Mouse (Mus musculus) CH12.LX (cell line): ENCODE results near the gene Phyh. TPM values are rescaled to one million over a fixed set of nuclear protein-coding genes. Genes with fewer than 3 reads are reported as not detected.
"Not testable (repeated sequence)": the region's sequence is repeated elsewhere in the genome, so short reads cannot be mapped to it uniquely, and the experiment has no call there.

Experiments
- DNase-seq: peaks from one replicate; pipeline ENCODE4 v3.0.0-alpha.2; 2013; ENCODE audit errors: extremely low read depth
- H3K27ac ChIP-seq: 2 replicates; pipeline ENCODE4 v1.5.1; 2012; ENCODE audit warnings: low read depth, mild to moderate bottlenecking, control low read depth, moderate library complexity; ENCODE audit not compliant: insufficient read depth
- H3K27me3 ChIP-seq: replicated peaks from 2 replicates; pipeline ENCODE3; 2012; ENCODE audit warnings: inconsistent platforms
- H3K36me3 ChIP-seq, 2 experiments: replicated peaks in 1 of 2; 2 replicates each; pipeline versions ENCODE3 to v1.6.1; 2012; ENCODE audit warnings: inconsistent platforms in 1 of 2, low read length in 1 of 2, mild to moderate bottlenecking in 1 of 2, mixed read lengths in 1 of 2, moderate library complexity in 1 of 2; ENCODE audit not compliant: control insufficient read depth in 1 of 2, insufficient read depth in 1 of 2
- H3K4me1 ChIP-seq, 2 experiments: 2 replicates each; pipeline ENCODE4 v1.6.1; 2012; ENCODE audit warnings: inconsistent platforms in 1 of 2, moderate library complexity in 1 of 2; ENCODE audit not compliant: insufficient read depth in 2 of 2, control insufficient read depth in 1 of 2
- H3K4me2 ChIP-seq: 2 replicates; pipeline ENCODE4 v1.6.1; 2012; ENCODE audit warnings: low read depth, mild to moderate bottlenecking, control low read depth; ENCODE audit not compliant: poor library complexity, insufficient read depth, severe bottlenecking
- H3K4me3 ChIP-seq, 3 experiments: fragments of 150-350 bp in 1 of 3; sonication (generic) in 1 of 3; replicated peaks in 1 of 3; 2 replicates each; pipeline versions ENCODE3 to v1.5.1; 2011 to 2012; ENCODE audit warnings: low read depth in 2 of 3, low read length in 2 of 3, mild to moderate bottlenecking in 2 of 3, moderate library complexity in 2 of 3, control low read depth in 1 of 3, improper control_type of control experiment in 1 of 3, inconsistent platforms in 1 of 3, mixed read lengths in 1 of 3; ENCODE audit not compliant: poor library complexity in 1 of 3
- H3K79me2 ChIP-seq: replicated peaks from 2 replicates; pipeline ENCODE4 v1.6.1; 2012; ENCODE audit warnings: mild to moderate bottlenecking, moderate library complexity; ENCODE audit not compliant: control insufficient read depth, poor library complexity, insufficient read depth, severe bottlenecking; ENCODE audit errors: extremely low read depth
- H3K9ac ChIP-seq: 2 replicates; pipeline ENCODE4 v1.6.1; 2012; ENCODE audit warnings: low read depth, mild to moderate bottlenecking, control low read depth, moderate library complexity; ENCODE audit not compliant: insufficient read depth
- H3K9me3 ChIP-seq: replicated peaks from 2 replicates; pipeline ENCODE3; 2012; ENCODE audit warnings: low read length, inconsistent platforms, mixed read lengths
- BHLHE40 ChIP-seq: IDR thresholded peaks from 2 replicates; pipeline ENCODE4 v1.6.1; 2011; ENCODE audit warnings: mild to moderate bottlenecking, low read depth, low read length, improper control_type of control experiment
- GABPA ChIP-seq: IDR thresholded peaks from 2 replicates; pipeline ENCODE4 v1.6.1; 2012; ENCODE audit warnings: low read depth, low read length, improper control_type of control experiment, inconsistent platforms; ENCODE audit not compliant: insufficient replicate concordance
- HCFC1 ChIP-seq: IDR thresholded peaks from 2 replicates; pipeline ENCODE4 v1.6.1; 2012; ENCODE audit warnings: low read depth, mild to moderate bottlenecking, inconsistent platforms, low read length, improper control_type of control experiment
- KAT2A ChIP-seq: IDR thresholded peaks from 2 replicates; pipeline ENCODE4 v1.6.1; 2012; ENCODE audit warnings: low read length, improper control_type of control experiment, inconsistent platforms; ENCODE audit not compliant: insufficient replicate concordance
- POLR2AphosphoS2 ChIP-seq: IDR thresholded peaks from 2 replicates; pipeline ENCODE4 v1.6.1; 2011; ENCODE audit warnings: low read depth, low read length, improper control_type of control experiment
- TCF12 ChIP-seq: IDR thresholded peaks from 2 replicates; pipeline ENCODE4 v1.6.1; 2014; ENCODE audit warnings: low read depth, mild to moderate bottlenecking, inconsistent platforms, low read length, improper control_type of control experiment
- ZMIZ1 ChIP-seq: IDR thresholded peaks from 2 replicates; pipeline ENCODE4 v1.6.1; 2012; ENCODE audit warnings: low read depth, mild to moderate bottlenecking, inconsistent platforms, low read length, improper control_type of control experiment
- dilution Hi-C: fragments of 300-500 bp; cut with MboI; formaldehyde crosslinking; loops from 2 replicates; pipeline ENCODE4 v1.14.3; 2020; ENCODE audit warnings: low sequenced_read_pairs; ENCODE audit not compliant: extremely low pct_unique_long_range_greater_than_20kb, extremely low pct_ligation_motif_present
- in situ Hi-C: fragments of 300-500 bp; cut with MboI; formaldehyde crosslinking; loops from 3 replicates; pipeline ENCODE4 v1.14.3; 2019; ENCODE audit warnings: low sequenced_read_pairs, low pct_ligation_motif_present, low pct_unique_long_range_greater_than_20kb, mixed read lengths
- polyA plus RNA-seq: library from polyadenylated mRNA; unstranded; fragments of >175 nt; gene quantifications from 2 replicates; pipeline ENCODE4 v1.2.1, GENCODE M21; 2012; ENCODE audit warnings: low read depth; ENCODE audit not compliant: insufficient read length
- total RNA-seq, 2 experiments: library from RNA; depleted of rRNA; stranded (reverse); fragments of 300-350 nt in 1 of 2; fragments of >200 nt in 1 of 2; gene quantifications; 2 replicates each; pipeline ENCODE4 v1.2.3; 2012 to 2014

Phyh gene
- total and polyA plus RNA-seq, 3 experiments = 12.5 to 24.2 (median 17.2) TPM

DNA sequence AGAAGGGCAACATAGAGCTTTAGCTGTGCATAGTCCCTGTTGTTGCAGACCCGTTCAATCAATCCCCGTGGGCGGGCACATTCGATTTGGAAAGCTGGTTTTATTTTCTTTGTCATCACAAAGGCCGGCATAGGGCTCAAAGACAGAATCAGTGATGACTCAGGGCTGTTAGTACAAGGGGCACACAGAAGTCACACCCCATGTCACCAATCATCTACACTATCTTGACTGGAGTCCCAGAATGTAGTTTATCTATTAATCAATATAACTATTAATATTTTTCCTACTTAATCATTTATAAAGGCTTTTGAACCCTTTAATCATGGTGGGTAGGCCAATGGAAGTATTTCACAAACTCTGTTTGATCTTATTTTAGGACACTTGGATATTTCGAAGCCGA, 19.1 kb downstream of the Phyh start:
- Histone ChIP-seq H3K4me1 (no peaks in the 10 kb centered on the region), H3K9me3 (no peaks in the 10 kb centered on the region), H3K4me3 (no peak overlapping the region), H3K27me3 (no peaks in the 10 kb centered on the region), H3K9ac (no peak overlapping the region), H3K27ac (no peak overlapping the region), H3K79me2 (no peaks in the 10 kb centered on the region), H3K4me2 (no peak overlapping the region), H3K36me3 (peaks cover 0 to 41% of the 10 kb centered on the region in 2 experiments)
- no peak for TF ChIP-seq ZMIZ1
- in situ Hi-C loops = no loop called here
- DNase-seq = no peak
- dilution Hi-C loops = no loop called here

DNA sequence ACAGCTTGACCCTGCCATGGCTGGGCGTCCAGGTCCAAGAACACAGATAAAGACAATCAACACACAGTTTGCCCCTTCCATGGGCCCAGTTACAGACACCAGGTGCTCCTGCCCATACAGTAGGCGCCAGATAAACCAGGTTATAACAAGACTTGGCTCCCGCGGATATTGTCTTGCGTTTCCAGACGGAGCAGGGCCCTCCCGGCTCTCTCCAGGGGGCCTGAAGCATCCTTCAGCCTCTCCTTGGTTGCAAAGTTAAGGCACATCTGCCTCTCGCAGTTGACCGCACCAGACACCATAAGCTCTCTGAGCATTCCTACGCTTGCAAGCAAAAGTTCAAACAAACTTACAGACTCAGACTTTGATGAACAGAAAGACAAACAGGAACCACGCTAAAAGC, 22.0 kb downstream of the Phyh start:
- in situ Hi-C loops (no loop called here), dilution Hi-C loops (no loop called here)
- H3K27ac ChIP-seq = no peak overlapping the region
- H3K4me2 ChIP-seq = no peak overlapping the region
- H3K79me2 ChIP-seq = no peaks in the 10 kb centered on the region
- H3K4me3 ChIP-seq = no peak overlapping the region
- no peak for TF ChIP-seq KAT2A
- TF ChIP-seq GABPA = no peak
- TF ChIP-seq POLR2AphosphoS2 = no peak
- H3K36me3 ChIP-seq = peaks cover 0 to 25% of the 10 kb centered on the region in 2 experiments
- no peaks in the 10 kb centered on the region for H3K27me3 ChIP-seq
- no peaks in the 10 kb centered on the region for H3K4me1 ChIP-seq
- peaks cover 9% of the 10 kb centered on the region for H3K9me3 ChIP-seq
- DNase-seq = no peak
- no peak overlapping the region for H3K9ac ChIP-seq

GRCm38 (mm10) chr2:4949691-4950090, 30.9 kb downstream of the Phyh start:
- H3K9ac ChIP-seq, dilution Hi-C loops, H3K4me1 ChIP-seq, H3K27me3 ChIP-seq, DNase-seq, H3K4me2 ChIP-seq, H3K79me2 ChIP-seq, H3K36me3 ChIP-seq, in situ Hi-C loops, H3K27ac ChIP-seq, H3K4me3 ChIP-seq: not testable (repeated sequence)
- H3K9me3 ChIP-seq = peaks cover 16% of the 10 kb centered on the region

- no peak overlapping the region for H3K4me2 ChIP-seq
- dilution Hi-C loops = no loop called here
- H3K4me1 ChIP-seq = peaks cover 5 to 12% of the 10 kb centered on the region in 2 experiments
- H3K9me3 ChIP-seq = peaks cover 16% of the 10 kb centered on the region
- no peak overlapping the region for H3K27ac ChIP-seq
- in situ Hi-C loops = no loop called here
- H3K4me3 ChIP-seq = no peak overlapping the region
- DNase-seq = no peak
- no peak overlapping the region for H3K9ac ChIP-seq
- no peaks in the 10 kb centered on the region for H3K36me3 ChIP-seq
- H3K27me3 ChIP-seq = no peaks in the 10 kb centered on the region
- no peaks in the 10 kb centered on the region for H3K79me2 ChIP-seq
- TF ChIP-seq TCF12 (peak; percentile 23; the same call in 1 of the 2 replicates), ZMIZ1 (no peak), HCFC1 (no peak), BHLHE40 (no peak), POLR2AphosphoS2 (no peak)
These were observed 32.2 kb downstream of the Phyh start for GRCm38 (mm10) chr2:4950986-4951385.
